Mouse (Mus musculus): ENCODE measurements around the gene Pced1b.

The Pced1b gene

DNA sequence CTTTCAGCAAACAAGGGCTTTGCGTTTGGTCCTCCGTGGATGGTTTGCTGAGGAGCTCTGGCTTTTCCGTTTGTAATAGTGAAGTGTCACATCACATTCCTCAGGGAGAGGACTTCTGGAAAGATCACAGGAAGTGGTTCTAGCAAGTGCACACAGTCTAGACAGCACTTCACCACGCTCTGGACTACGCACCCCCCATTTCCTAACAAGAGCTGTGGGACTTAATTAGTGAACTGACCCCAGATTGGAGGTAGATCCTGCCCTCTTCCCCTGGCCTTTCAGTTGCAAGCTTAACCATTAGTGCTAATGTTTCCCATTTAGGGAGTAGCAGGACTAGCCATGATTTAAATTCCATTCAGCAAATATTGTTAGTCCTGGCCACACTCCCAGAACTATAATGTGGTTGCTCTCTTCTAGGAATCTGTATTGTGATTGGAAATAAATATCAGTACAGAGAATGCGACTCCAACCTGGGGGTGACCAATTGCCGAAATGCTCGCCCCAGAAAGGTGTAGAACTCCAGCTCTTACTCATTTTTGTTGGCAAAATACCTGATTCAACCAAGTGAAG, 10.4 kb downstream of the Pced1b start:
- no peak for DNase-seq (ENCODE audit: low spot score in 2 of 2)

DNA sequence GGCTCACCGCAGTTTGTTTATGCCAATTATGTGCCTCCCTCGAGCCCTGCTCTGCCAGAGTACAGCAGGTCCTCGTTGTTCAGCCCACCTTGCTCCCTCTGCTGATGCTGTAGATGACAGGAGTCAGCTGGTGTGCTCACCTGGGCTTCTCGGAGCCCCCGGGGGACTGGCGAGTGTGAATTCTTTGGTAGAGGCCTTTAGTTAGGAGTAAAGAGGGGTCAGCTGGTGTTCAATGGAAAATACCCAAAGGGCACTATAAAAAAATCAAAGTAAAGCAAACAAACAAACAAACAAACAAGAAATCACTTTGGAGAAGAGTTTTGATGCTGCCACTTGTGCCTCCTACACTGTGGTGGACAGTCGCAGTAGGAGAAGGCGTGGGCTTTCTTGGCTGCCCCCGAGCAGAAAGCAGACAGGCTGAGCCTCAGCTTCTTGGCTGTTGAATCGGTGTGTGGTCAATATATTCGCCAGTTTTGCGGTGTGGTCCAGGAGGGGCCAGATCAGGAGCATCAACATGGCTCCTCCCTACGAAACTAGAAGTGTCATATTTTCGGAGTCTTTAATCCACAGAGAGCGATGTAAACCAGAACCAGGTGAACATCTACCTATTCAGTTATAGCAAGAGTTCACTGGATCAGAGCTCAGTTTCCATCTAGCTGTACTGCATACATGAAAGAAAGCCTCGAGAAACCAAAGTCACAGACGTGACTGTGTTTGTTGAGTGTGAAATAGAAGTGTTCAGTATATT, 11.8 kb downstream of the Pced1b start:
- no peak for DNase-seq (ENCODE audit: low spot score in 2 of 2)

- DNase-seq (ENCODE audit: low spot score in 2 of 2): no peak
These were observed 12.4 kb downstream of the Pced1b start for GRCm38 (mm10) chr15:97259300-97259699.

GRCm38 (mm10) chr15:97259968-97260597, 13.2 kb downstream of the Pced1b start:
- DNase-seq (ENCODE audit: low spot score in 2 of 2): no peak

- no peak for DNase-seq (ENCODE audit: low spot score in 2 of 2)
These were observed 15.3 kb downstream of the Pced1b start for GRCm38 (mm10) chr15:97262251-97262650.

DNA sequence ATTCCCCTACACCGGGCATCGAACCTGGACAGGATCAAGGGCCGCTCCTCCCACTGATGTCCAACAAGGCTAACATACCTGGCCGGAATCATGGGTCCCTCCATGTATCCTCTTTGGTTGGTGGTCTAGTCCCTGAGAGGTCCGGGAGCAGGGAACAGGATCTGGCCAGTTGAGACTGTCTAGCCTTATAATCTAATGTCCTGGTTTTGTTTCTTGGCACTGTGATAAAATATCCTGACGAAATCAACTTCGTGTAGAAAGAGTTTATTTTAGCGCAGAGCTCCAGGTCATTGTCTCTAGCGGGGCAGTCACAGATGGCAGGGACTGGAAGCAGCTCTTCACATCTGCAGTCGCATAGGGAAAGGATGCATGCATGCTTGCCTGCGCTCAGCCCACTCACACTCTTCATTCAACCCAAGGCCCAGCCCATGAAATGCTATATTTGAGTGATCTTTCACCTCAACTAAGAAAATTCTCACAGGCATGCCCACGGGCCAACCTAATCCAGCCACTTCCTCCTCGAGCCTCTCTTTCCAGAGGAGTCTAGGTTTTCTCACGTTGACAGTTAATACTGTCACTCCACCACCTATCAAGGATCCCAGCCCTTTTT, 19.4 kb downstream of the Pced1b start:
- DNase-seq (ENCODE audit: low spot score in 2 of 2): no peak

- DNase-seq (ENCODE audit: low spot score in 2 of 2): no peak
These were observed 20.3 kb downstream of the Pced1b start for GRCm38 (mm10) chr15:97267094-97267695.

GRCm38 (mm10) chr15:97271985-97272697, 25.2 kb downstream of the Pced1b start:
- DNase-seq (ENCODE audit: low spot score in 2 of 2): no peak

- no peak for DNase-seq (ENCODE audit: low spot score in 2 of 2)
These were observed 25.9 kb downstream of the Pced1b start for GRCm38 (mm10) chr15:97272831-97273230.

DNA sequence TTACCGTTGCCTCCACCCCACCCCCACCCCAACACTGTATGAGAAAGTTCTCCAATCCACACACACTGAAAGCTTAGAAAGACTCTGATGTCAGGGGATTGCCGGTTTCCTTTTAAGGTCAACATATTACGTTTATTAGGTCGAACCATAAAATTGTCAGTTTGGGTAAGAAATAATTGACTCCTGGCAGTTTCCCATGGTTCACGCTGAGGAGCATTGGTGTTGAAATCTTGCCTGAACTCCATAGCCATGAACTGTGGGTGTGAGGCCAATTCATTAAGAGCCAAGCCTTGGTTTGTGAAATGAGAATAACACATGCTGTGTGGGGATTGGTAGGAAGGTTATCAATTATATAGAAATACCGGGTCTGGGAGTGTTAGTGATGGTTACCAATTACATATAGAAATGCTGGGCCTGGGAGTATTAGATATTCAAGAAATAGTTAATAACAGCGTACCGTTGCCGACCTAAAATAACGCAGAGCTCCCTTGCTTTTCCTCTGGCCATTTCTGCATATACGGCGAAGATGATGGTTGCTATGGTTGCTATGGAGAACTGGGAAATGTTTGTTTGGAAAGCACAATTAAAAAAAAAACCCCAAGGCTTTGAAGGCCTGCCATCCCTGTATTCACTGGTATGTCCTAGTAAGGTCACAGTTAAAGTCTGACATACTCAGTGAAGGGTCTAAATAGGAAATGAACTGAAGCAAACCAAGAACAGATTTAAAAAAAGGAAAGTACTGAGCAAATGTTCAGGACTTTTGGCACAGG, 28.9 kb downstream of the Pced1b start:
- no peak for DNase-seq (ENCODE audit: low spot score in 2 of 2)

DNA sequence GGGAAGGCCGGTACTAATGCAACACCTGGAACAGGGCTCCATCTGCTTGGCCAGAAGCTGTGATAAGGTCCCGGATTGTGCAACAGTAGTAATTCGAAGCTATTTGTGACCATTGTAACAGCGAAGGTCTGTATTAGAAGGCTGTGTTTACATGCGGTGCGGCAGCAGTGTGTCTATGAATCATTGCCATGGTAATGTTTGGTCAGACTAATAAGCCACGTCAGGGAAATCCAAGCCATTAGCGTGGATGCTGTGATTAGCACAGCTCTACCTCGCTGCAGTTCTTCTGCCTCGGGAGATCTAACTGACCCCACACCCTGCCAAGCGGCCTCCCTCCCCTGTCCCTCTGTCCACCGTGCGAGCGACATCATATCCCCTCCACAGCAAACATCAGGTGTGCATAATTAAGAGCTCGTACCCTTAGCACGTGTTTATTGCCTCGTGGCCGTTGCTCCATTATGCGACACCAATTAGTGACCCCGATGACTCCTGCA, 29.8 kb downstream of the Pced1b start:
- DNase-seq (ENCODE audit: low spot score in 2 of 2): no peak

DNA sequence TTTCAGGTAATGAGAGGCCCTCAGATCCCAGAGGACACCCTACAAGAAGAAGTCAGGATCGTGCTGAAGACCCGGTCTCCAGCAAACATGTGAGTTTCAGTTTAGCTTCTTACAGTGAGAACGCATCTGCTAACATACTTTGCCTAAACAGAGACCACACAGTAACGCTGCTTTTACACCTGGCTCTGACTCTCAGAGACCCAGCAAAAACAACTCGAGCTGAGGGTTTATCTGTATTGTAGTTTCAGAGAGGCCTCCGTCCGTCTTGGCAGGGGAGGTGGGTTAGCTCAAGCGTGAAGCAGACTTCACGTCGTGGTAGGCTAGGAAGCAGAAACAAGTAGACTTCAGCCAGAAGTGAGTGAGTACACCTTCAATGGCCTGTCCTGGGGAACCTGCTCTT, 30.4 kb downstream of the Pced1b start:
- no peak for DNase-seq (ENCODE audit: low spot score in 2 of 2)

DNA sequence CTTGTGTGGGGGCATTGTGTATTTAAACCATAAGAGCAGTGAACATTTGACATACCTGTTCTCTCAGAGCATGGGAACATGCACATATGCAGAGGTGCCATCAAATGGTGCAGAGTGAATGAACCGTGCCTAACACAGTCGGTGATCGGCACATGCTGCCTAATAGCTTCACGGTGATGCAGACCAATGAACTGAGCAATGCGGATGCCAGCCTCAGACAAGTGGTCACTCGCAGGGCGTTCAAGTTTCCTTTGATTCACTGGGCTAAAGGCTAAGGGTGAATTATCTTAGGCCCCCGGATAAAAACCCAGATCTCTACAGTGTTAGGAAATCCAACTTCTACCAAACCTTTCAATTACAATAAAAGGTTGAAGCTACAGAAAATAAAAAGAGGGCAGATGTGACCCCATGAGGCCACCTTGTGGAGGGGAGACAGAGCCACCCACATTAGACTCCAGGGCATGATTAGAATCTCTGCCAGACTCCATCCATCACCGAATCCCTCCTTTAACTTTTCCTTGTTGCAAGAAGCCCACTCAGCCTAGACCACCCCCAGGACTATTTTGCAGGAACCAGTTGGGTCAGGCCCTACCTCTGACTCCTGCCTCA, 31.5 kb downstream of the Pced1b start:
- no peak for DNase-seq (ENCODE audit: low spot score in 2 of 2)

DNA sequence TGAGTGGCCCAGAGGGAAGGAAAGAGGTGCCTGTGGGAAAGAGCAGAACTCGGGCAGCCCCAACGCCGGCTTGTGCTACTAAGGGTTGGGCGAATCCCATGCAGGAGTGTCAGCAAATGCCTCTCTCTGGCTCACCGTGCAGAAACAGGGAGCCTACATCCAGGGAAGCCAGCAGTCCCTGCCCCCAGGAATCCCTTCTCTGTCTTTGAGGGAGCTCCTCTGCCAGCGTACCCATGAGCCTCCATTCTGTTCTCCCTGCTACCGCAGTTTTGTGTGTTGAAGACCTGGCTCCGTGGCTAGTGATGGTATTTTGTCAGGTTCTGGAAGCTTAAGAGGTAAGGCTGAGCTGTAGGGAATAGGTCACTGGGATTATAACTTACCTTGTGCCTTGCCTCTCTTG, 33.2 kb downstream of the Pced1b start:
- no peak for DNase-seq (ENCODE audit: low spot score in 2 of 2)

DNA sequence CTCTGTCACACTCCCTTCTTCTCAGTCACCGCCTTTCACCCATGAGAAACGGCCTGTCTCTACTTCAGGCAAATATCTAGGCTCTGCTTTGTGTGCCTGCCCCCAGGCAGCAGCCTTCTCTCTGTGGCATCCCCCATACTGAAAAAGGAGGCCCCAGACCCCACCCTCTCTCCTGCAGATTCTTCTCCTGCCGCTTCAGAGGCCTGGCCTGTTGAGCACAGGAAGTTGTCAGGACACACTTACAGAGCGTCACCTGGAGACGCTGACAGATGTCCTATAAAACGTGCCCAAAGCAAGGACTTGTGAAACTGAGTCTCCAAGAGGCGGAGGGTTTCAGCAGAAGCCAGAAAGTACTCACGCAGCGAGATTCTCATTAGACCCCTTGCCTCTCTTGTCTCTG, 33.9 kb downstream of the Pced1b start:
- no peak for DNase-seq (ENCODE audit: low spot score in 2 of 2)

DNA sequence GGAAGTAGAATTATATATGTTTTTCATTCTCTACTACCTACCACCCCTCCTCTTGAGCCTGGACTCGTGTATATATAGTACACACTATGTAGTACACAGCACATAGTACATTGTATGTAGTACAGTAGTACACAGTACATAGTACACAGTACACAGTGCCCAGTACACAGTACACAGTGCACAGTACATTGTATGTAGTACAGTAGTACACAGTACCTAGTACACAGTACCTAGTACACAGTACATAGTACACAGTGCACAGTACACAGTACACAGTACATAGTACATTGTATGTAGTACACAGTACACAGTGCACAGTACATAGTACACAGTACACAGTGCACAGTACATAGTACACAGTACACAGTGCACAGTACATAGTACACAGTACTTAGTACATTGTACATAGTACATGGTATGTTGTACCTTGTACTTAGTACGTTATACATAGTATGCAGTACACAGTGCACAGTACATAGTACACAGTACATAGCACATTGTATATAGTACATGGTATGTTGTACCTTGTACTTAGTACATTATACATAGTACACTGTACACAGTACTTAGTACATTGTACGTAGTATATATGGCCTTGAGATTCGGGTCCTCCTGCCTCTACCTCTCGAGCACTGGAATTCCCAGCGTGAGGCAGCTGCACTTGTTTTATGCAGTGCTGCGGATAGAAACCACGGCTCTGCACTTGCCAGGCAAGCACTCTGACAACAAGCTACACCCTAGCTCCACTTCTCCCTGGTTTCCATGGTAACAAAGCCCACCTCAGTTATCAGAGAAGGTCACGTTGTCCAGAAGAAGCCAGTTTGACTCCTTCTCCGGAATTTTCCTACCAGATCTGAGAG, 35.0 kb downstream of the Pced1b start:
- DNase-seq (ENCODE audit: low spot score in 2 of 2): no peak

DNA sequence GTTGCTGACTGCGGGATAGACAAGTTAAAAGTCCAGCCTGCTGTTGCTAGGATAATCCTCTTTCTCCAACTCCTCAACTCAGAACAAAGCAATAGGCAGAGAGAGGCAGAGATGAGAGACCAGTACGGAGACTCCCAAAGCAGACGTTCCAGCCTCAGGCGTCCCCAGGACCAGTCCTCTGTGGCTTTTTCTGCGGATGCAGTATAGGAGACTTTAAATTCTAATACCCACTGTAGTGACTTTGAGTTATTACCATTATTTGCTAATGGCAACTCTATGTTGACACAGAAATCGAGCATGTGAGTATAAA, 35.6 kb downstream of the Pced1b start:
- DNase-seq (ENCODE audit: low spot score in 2 of 2): no peak

- no peak for DNase-seq (ENCODE audit: low spot score in 2 of 2)
These were observed 37.3 kb downstream of the Pced1b start for GRCm38 (mm10) chr15:97284201-97284600.

- DNase-seq (ENCODE audit: low spot score in 2 of 2): no peak
These were observed 38.8 kb downstream of the Pced1b start for GRCm38 (mm10) chr15:97285665-97286212.
